13 mouse cellular contexts compared by ENCODE assay signal in genomic region chr4:72384259-72384900, GRCm38 (mm10).
A peak's percentile ranks its signal among the peaks of the same experiment; 100 is the strongest.
DNase-seq lines count a peak whose midpoint lies in the region; ATAC-seq and TF ChIP-seq lines count a peak whose summit lies in the region.
"Had no signal": no experiment of that assay in that cellular context is flagged by ENCODE, and none has a peak within 500 bp of the region (broad histone marks: within the 10 kb centered on the region; RNA-seq: fewer than 3 reads in every experiment).

No protein-coding gene starts in this region.

- no peak for TF ChIP-seq CTCF in lung, postnatal 0 days (IDR thresholded peaks at IDR 0.05)
- no peak for TF ChIP-seq CTCF in hindbrain, postnatal 0 days (IDR thresholded peaks at IDR 0.05; ENCODE audit: low read depth)

- WGBS in lung, embryonic 15.5 days, result 93% methylated on average over 5 of the region's 5 CpGs
- WGBS in lung, postnatal 0 days, result 97% methylated on average over 5 of the region's 5 CpGs
- WGBS in forebrain, embryonic 15.5 days, result 6% methylated on average over 5 of the region's 5 CpGs
- WGBS in hindbrain, postnatal 0 days, result 38% methylated on average over 5 of the region's 5 CpGs
- WGBS in neural tube, embryonic 14.5 days, result 63% methylated on average over 5 of the region's 5 CpGs

- peaks cover 23% of the 10 kb centered on the region for H3K27me3 ChIP-seq in lung, embryonic 15.5 days
- H3K27me3 ChIP-seq in lung, postnatal 0 days (replicated peaks; ENCODE audit: insufficient read depth, low read length), result no peaks in the 10 kb centered on the region
- H3K27me3 ChIP-seq in forebrain, embryonic 15.5 days, result peaks cover 11% of the 10 kb centered on the region; the same call in 1 of the 2 replicates
- no peaks in the 10 kb centered on the region; the same call in 1 of the 2 replicates for H3K27me3 ChIP-seq in hindbrain, postnatal 0 days (ENCODE audit: insufficient read depth, low read length)
- H3K27me3 ChIP-seq in neural tube, embryonic 14.5 days (ENCODE audit: control insufficient read depth, insufficient read depth, low read length), result no peaks in the 10 kb centered on the region; the same call in 1 of the 2 replicates
- H3K27me3 ChIP-seq: liver, embryonic 12.5 days had no signal

- no peak for DNase-seq in lung, postnatal 0 days (ENCODE audit: low spot score)
- DNase-seq in hindbrain, postnatal 0 days (ENCODE audit: low spot score), result no peak
- no peak for DNase-seq in cerebellum, postnatal 25 days
- no peak for DNase-seq in thymus, postnatal 36 days
- DNase-seq: adrenal gland, adult 8-10 months had no signal

- TF ChIP-seq EP300 in lung, postnatal 0 days (IDR thresholded peaks at IDR 0.05), result no peak

- no peak overlapping the region for H3K4me2 ChIP-seq in lung, embryonic 15.5 days
- H3K4me2 ChIP-seq in lung, postnatal 0 days (replicated peaks; ENCODE audit: low read depth, low read length), result no peak overlapping the region
- H3K4me2 ChIP-seq in forebrain, embryonic 15.5 days (replicated peaks), result no peak overlapping the region; the same call in 1 of the 2 replicates
- peak overlapping the region; percentile 27 for H3K4me2 ChIP-seq in hindbrain, postnatal 0 days (ENCODE audit: low read depth, low read length)
- peak overlapping the region; percentile 7; the same call in 1 of the 2 replicates for H3K4me2 ChIP-seq in neural tube, embryonic 14.5 days (ENCODE audit: low read depth, low read length)
- H3K4me2 ChIP-seq: liver, embryonic 12.5 days had no signal

- no peaks in the 10 kb centered on the region for H3K9me3 ChIP-seq in lung, embryonic 15.5 days
- H3K9me3 ChIP-seq in lung, postnatal 0 days (ENCODE audit: low read length), result no peaks in the 10 kb centered on the region
- H3K9me3 ChIP-seq in forebrain, embryonic 15.5 days, result no peaks in the 10 kb centered on the region
- no peaks in the 10 kb centered on the region for H3K9me3 ChIP-seq in hindbrain, postnatal 0 days (ENCODE audit: low read length)
- H3K9me3 ChIP-seq in neural tube, embryonic 14.5 days (ENCODE audit: control insufficient read depth, low read length), result no peaks in the 10 kb centered on the region
- H3K9me3 ChIP-seq: liver, embryonic 12.5 days had no signal

- H3K9ac ChIP-seq in lung, embryonic 15.5 days, result no peak overlapping the region
- no peak overlapping the region for H3K9ac ChIP-seq in lung, postnatal 0 days (replicated peaks; ENCODE audit: low read depth)
- no peak overlapping the region for H3K9ac ChIP-seq in forebrain, embryonic 15.5 days (replicated peaks)
- H3K9ac ChIP-seq in hindbrain, postnatal 0 days (replicated peaks; ENCODE audit: low read length), result no peak overlapping the region
- no peak overlapping the region for H3K9ac ChIP-seq in neural tube, embryonic 14.5 days (replicated peaks; ENCODE audit: low read depth, low read length)
- H3K9ac ChIP-seq: liver, embryonic 12.5 days had no signal

- H3K27ac ChIP-seq in lung, embryonic 15.5 days, result peak overlapping the region; percentile 19; the same call in 1 of the 2 replicates
- no peak overlapping the region for H3K27ac ChIP-seq in lung, postnatal 0 days (ENCODE audit: low read length)
- peak overlapping the region; percentile 49 for H3K27ac ChIP-seq in forebrain, embryonic 15.5 days (replicated peaks)
- no peak overlapping the region for H3K27ac ChIP-seq in hindbrain, postnatal 0 days
- H3K27ac ChIP-seq in neural tube, embryonic 14.5 days (ENCODE audit: low read depth, low read length), result no peak overlapping the region
- H3K27ac ChIP-seq: liver, embryonic 12.5 days; macrophage had no signal

- no peak for ATAC-seq in lung, embryonic 15.5 days (ENCODE audit: borderline replicate concordance, extremely low read depth, low FRiP score, low TSS enrichment)
- no peak for ATAC-seq in lung, postnatal 0 days
- peak; percentile 86 for ATAC-seq in forebrain, embryonic 15.5 days (replicated peaks)
- peak; percentile 1; the same call in 1 of the 2 replicates for ATAC-seq in hindbrain, postnatal 0 days
- no peak; the same call in 1 of the 2 replicates for ATAC-seq in neural tube, embryonic 14.5 days (ENCODE audit: low read depth)
- no peak for ATAC-seq in granulocyte monocyte progenitor cell, adult 5-6 weeks (replicated peaks; ENCODE audit: poor library complexity, severe bottlenecking)
- ATAC-seq: liver, embryonic 12.5 days had no signal

- no peak overlapping the region for H3K4me3 ChIP-seq in lung, embryonic 15.5 days
- no peak overlapping the region for H3K4me3 ChIP-seq in lung, postnatal 0 days (ENCODE audit: low read depth, low read length)
- no peak overlapping the region for H3K4me3 ChIP-seq in forebrain, embryonic 15.5 days
- no peak overlapping the region for H3K4me3 ChIP-seq in hindbrain, postnatal 0 days (ENCODE audit: low read length)
- no peak overlapping the region for H3K4me3 ChIP-seq in neural tube, embryonic 14.5 days (ENCODE audit: low read depth, low read length)
- H3K4me3 ChIP-seq: erythroblast, embryonic 14.5 days; liver, embryonic 12.5 days; myocyte had no signal

- H3K36me3 ChIP-seq in lung, embryonic 15.5 days, result no peaks in the 10 kb centered on the region
- no peaks in the 10 kb centered on the region for H3K36me3 ChIP-seq in lung, postnatal 0 days (ENCODE audit: insufficient read depth, low read length)
- no peaks in the 10 kb centered on the region for H3K36me3 ChIP-seq in forebrain, embryonic 15.5 days
- H3K36me3 ChIP-seq in hindbrain, postnatal 0 days (ENCODE audit: insufficient read depth, low read length), result no peaks in the 10 kb centered on the region
- H3K36me3 ChIP-seq in neural tube, embryonic 14.5 days (ENCODE audit: control insufficient read depth, insufficient read depth, low read length), result no peaks in the 10 kb centered on the region
- H3K36me3 ChIP-seq: liver, embryonic 12.5 days had no signal

- peaks cover 13% of the 10 kb centered on the region for H3K4me1 ChIP-seq in lung, embryonic 15.5 days
- H3K4me1 ChIP-seq in lung, postnatal 0 days (ENCODE audit: insufficient read depth, low read depth, low read length), result no peaks in the 10 kb centered on the region
- H3K4me1 ChIP-seq in forebrain, embryonic 15.5 days, result peaks cover 42% of the 10 kb centered on the region
- peaks cover 6% of the 10 kb centered on the region for H3K4me1 ChIP-seq in hindbrain, postnatal 0 days (ENCODE audit: insufficient read depth, low read length)
- peaks cover 16% of the 10 kb centered on the region; the same call in 1 of the 2 replicates for H3K4me1 ChIP-seq in neural tube, embryonic 14.5 days (ENCODE audit: control insufficient read depth, insufficient read depth, low read length)
- H3K4me1 ChIP-seq: liver, embryonic 12.5 days had no signal

Comparison
In these comparisons a context has a peak if more than half of its experiments do, and no peak if none do; other contexts are left out.
1. H3K27ac ChIP-seq: peak in lung, embryonic 15.5 days (single experiment) and forebrain, embryonic 15.5 days (single experiment); none in lung, postnatal 0 days (single experiment), hindbrain, postnatal 0 days (single experiment) and neural tube, embryonic 14.5 days (single experiment).
2. ATAC-seq: peak in forebrain, embryonic 15.5 days (single experiment) and hindbrain, postnatal 0 days (single experiment); none in lung, embryonic 15.5 days (single experiment), lung, postnatal 0 days (single experiment), neural tube, embryonic 14.5 days (single experiment) and granulocyte monocyte progenitor cell, adult 5-6 weeks (single experiment).
3. H3K4me2 ChIP-seq: peak in hindbrain, postnatal 0 days (single experiment) and neural tube, embryonic 14.5 days (single experiment); none in lung, embryonic 15.5 days (single experiment), lung, postnatal 0 days (single experiment) and forebrain, embryonic 15.5 days (single experiment).